Mouse (Mus musculus) cerebellum, adult 2 months (tissue): Measurements from ENCODE around the gene Nipa2. TPM values are rescaled to one million over a fixed set of nuclear protein-coding genes. Genes with fewer than 3 reads are reported as not detected.

Source experiments
- DNase-seq, 2 experiments: peaks; one replicate each; pipeline ENCODE4 v3.0.0; 2021
- H3K27ac ChIP-seq: fragments of 200-500 bp; 2 replicates; pipeline ENCODE4 v1.5.1; 2012; ENCODE audit warnings: low read length, control low read depth, inconsistent platforms; ENCODE audit not compliant: insufficient read depth
- H3K27me3 ChIP-seq: fragments of 200-500 bp; 2 replicates; pipeline ENCODE4 v1.6.1; 2012; ENCODE audit warnings: inconsistent platforms, mild to moderate bottlenecking, low read length, moderate library complexity; ENCODE audit not compliant: control insufficient read depth, insufficient read depth
- H3K4me1 ChIP-seq: fragments of 200-500 bp; 2 replicates; pipeline ENCODE4 v1.6.1; 2011; ENCODE audit warnings: low read length; ENCODE audit not compliant: control insufficient read depth, insufficient read depth
- H3K4me3 ChIP-seq: fragments of 200-500 bp; replicated peaks from 2 replicates; pipeline ENCODE3; 2011; ENCODE audit warnings: mild to moderate bottlenecking, low read depth, low read length, control low read depth; ENCODE audit not compliant: insufficient read depth
- CTCF ChIP-seq: fragments of 200-500 bp; IDR thresholded peaks from 2 replicates; pipeline ENCODE4 v1.5.1; 2011; ENCODE audit warnings: low read depth, mild to moderate bottlenecking, control low read depth, low read length, moderate library complexity, borderline replicate concordance; ENCODE audit not compliant: insufficient read depth
- POLR2A ChIP-seq: fragments of 200-500 bp; IDR thresholded peaks from 2 replicates; pipeline ENCODE4 v1.6.1; 2011; ENCODE audit warnings: low read length, control low read depth, borderline replicate concordance; ENCODE audit not compliant: insufficient read depth
- WGBS: fragments of 180-500 bp; shearing (Covaris S2); methylation state at CpG from one replicate; pipeline ENCODE4 v1.1.7; 2018; 5-methylcytosine and 5-hydroxymethylcytosine counted together
- polyA plus RNA-seq: library from polyadenylated mRNA; depleted of rRNA; stranded (reverse); fragments of >200 nt; gene quantifications from 2 replicates; pipeline ENCODE4 v1.2.3, GENCODE M21; 2012; rRNA removed

The Nipa2 gene
- 19.5 and 20.5 TPM in 2 replicates for polyA plus RNA-seq

GRCm38 (mm10) chr7:55962004-55962908, at the start of gene Nipa2:
Gene Nipa2 (minus strand): TSS chr7:55962476.
- peak within 1 kb of the TSS; percentile 44; the same call in 1 of the 2 replicates for H3K27ac ChIP-seq
- under 1% methylated on average over 70 of the region's 70 CpGs for WGBS
- no peaks in the 10 kb centered on the region for H3K27me3 ChIP-seq
- no peaks in the 10 kb centered on the region; the same call in 1 of the 2 replicates for H3K4me1 ChIP-seq
- TF ChIP-seq CTCF (no peak), POLR2A (peak; percentile 92)
- H3K4me3 ChIP-seq: peak within 1 kb of the TSS; percentile 77
- DNase-seq: peak; percentile 93 to 95

- H3K27ac ChIP-seq: 0 out of 2 replicates have a peak overlapping the region, but pooled peaks have one; percentile 0
- H3K27me3 ChIP-seq: no peaks in the 10 kb centered on the region
- peak in 1 of 2 experiments; percentile 15 for DNase-seq
- no peak overlapping the region for H3K4me3 ChIP-seq
- TF ChIP-seq CTCF (no peak), POLR2A (no peak)
- peaks cover 3% of the 10 kb centered on the region; the same call in 1 of the 2 replicates for H3K4me1 ChIP-seq
These were observed 48.7 kb upstream of the Nipa2 start for GRCm38 (mm10) chr7:56011018-56011333.

GRCm38 (mm10) chr7:56010318-56011017, 48.2 kb upstream of the Nipa2 start:
- no peak for DNase-seq
- peaks cover 3% of the 10 kb centered on the region; the same call in 1 of the 2 replicates for H3K4me1 ChIP-seq
- no peak overlapping the region for H3K4me3 ChIP-seq
- WGBS: 69% methylated on average over 4 of the region's 4 CpGs
- 0 out of 2 replicates have a peak overlapping the region, but pooled peaks have one; percentile 0 for H3K27ac ChIP-seq
- H3K27me3 ChIP-seq: no peaks in the 10 kb centered on the region
- TF ChIP-seq POLR2A (no peak), CTCF (no peak)

- Histone ChIP-seq H3K27ac (no peak overlapping the region), H3K27me3 (no peaks in the 10 kb centered on the region), H3K4me3 (no peak overlapping the region), H3K4me1 (peaks cover 3% of the 10 kb centered on the region)
- peak in 1 of 2 experiments; percentile 12 for DNase-seq
- TF ChIP-seq POLR2A: no peak
- no peak for TF ChIP-seq CTCF
- 10% methylated on average over 2 of the region's 4 CpGs for WGBS
These were observed 36.7 kb upstream of the Nipa2 start for GRCm38 (mm10) chr7:55998997-55999396.

GRCm38 (mm10) chr7:55995013-55995412, 32.7 kb upstream of the Nipa2 start:
- H3K27ac ChIP-seq: no peak overlapping the region
- TF ChIP-seq CTCF: no peak
- TF ChIP-seq POLR2A: no peak
- no peak for DNase-seq
- WGBS: 31% methylated on average over 4 of the region's 4 CpGs
- H3K27me3 ChIP-seq: no peaks in the 10 kb centered on the region
- H3K4me1 ChIP-seq: peaks cover 3% of the 10 kb centered on the region
- H3K4me3 ChIP-seq: no peak overlapping the region

GRCm38 (mm10) chr7:55991858-55992257, 29.6 kb upstream of the Nipa2 start:
- no peak for TF ChIP-seq CTCF
- TF ChIP-seq POLR2A: no peak
- DNase-seq: no peak
- whole genome bisulfite sequencing: 93% methylated on average over 7 of the region's 7 CpGs

GRCm38 (mm10) chr7:55991129-55991528, 28.9 kb upstream of the Nipa2 start:
- Histone ChIP-seq H3K27ac (no peak overlapping the region), H3K27me3 (no peaks in the 10 kb centered on the region), H3K4me1 (no peaks in the 10 kb centered on the region; the same call in 1 of the 2 replicates), H3K4me3 (no peak overlapping the region)
- 95% methylated on average over 3 of the region's 3 CpGs for WGBS
- no peak for DNase-seq
- TF ChIP-seq CTCF: no peak
- no peak for TF ChIP-seq POLR2A

More at GRCm38 (mm10) chr7:55991858-55992257, 29.6 kb upstream of the Nipa2 start:
- Histone ChIP-seq H3K4me3 (no peak overlapping the region), H3K27me3 (no peaks in the 10 kb centered on the region), H3K4me1 (no peaks in the 10 kb centered on the region; the same call in 1 of the 2 replicates), H3K27ac (no peak overlapping the region)
